Mouse (Mus musculus) bone marrow, adult 2 months (tissue): ENCODE results near the gene Slc13a4.

Source experiments
- CTCF ChIP-seq: fragments of 200-500 bp; IDR thresholded peaks from 2 replicates; pipeline ENCODE4 v1.5.1; 2011; ENCODE audit warnings: low read length, control low read depth; ENCODE audit not compliant: control insufficient read depth, insufficient read depth
- POLR2A ChIP-seq: fragments of 200-500 bp; IDR thresholded peaks from 2 replicates; pipeline ENCODE4 v1.6.1; 2011; ENCODE audit warnings: low read depth, mild to moderate bottlenecking, control low read depth, low read length, borderline replicate concordance; ENCODE audit not compliant: control insufficient read depth

DNA sequence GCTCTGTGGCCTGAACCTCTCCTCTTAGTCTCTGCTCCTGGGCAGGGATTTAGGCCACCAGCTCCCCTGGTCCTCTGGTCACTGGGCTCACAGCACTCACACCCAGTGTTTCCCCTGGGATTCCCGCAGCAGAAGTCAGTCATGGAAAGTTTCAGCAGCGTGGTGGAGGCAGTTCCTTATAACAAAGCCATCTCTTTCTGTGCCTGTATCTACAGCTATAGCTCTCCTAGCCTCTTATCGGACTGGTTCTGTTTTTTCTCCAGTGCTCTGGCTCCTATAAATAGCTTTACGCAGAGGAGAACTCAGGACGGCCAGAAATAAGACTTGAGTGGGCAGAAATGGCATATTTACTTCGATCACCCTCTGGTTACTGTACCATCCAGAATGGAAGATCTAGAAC is 9.6 kb downstream of the Slc13a4 start:
- TF ChIP-seq CTCF: no peak
- no peak for TF ChIP-seq POLR2A
